Mouse (Mus musculus) T-helper 1 cell (primary cell): ENCODE results near the gene Wfdc9.
"Not testable (repeated sequence)": the region's sequence is repeated elsewhere in the genome, so short reads cannot be mapped to it uniquely, and the experiment has no call there.

Experiments
- in situ Hi-C: fragments of 300-600 bp; cut with MboI, MseI; formaldehyde crosslinking; loops from one replicate; pipeline ENCODE4 v1.15.1; 2025; ENCODE audit warnings: high pct_unique_total_duplicates

Gene Wfdc9

DNA sequence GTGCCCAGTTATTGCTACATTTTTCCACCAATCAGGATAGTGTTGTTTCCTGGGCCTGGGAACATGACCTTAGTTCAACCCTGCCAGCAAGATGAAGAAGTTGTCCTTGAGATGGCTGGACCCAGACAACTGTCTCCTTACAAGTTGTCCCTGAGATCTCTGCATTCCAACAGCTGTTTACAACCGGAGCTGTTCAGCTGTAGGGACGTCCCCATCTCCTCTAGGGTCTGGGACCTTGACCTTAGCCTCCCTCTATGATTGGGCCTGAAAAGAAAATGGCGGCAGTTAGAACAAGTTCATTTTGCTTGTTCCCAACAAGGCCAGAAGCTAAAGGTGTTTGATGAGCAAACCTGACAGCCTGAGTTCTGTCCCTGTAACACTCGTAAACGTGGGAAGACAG lies 37.3 kb downstream of the Wfdc9 start:
- in situ Hi-C loops: loop anchor here (5.0 kb wide), 1 partner anchor 37 kb away; no protein-coding TSS in a partner anchor

DNA sequence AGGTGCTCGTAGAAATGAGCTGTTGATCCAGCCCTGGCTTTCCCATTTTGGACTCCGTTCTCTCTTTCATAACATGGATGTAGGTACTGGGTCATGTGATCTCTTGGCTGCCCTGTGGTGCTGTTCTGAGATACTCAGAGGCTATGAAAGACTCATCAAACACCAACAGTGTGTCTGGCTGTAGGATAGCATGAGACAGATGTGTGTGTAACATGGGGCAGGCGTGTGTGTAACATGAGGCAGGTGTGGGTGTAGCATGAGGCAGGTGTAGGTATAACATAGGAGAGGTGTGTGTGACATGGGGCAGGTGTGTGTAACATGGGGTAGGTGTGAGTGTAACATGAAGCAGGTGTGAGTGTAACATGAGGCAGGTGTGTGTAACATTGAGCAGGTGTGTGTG lies 41.0 kb downstream of the Wfdc9 start:
- in situ Hi-C loops: loop anchor here (5.0 kb wide), 1 partner anchor 33 kb away; no protein-coding TSS in a partner anchor

DNA sequence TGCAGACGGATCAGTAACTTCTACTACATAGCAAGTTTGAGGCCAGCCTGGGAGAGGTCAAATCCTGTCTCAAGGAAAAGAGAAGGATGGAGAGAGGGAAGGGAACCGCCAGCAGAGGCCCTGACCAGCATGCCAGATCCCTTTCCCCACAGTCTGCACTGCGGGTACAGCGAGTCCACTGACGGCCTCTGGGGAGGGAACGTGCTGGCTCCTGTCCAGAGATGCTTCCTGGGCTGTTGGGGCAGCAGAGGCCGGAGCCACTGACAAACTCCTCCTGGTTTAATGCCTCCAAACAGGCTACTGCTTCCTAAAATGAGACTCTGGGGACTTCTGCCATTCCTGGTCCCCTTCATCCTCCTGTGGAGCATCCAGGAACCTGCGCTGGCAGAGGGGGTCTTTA lies 42.9 kb downstream of the Wfdc9 start, which contains the start of the genes Wfdc6b and Wfdc8:
Gene Wfdc6b (plus strand): TSS at position 52 of the 400 bp plus-strand sequence.
Gene Wfdc8 (minus strand): TSS at position 156 of the 400 bp plus-strand sequence.
- in situ Hi-C loops: not testable (repeated sequence)

DNA sequence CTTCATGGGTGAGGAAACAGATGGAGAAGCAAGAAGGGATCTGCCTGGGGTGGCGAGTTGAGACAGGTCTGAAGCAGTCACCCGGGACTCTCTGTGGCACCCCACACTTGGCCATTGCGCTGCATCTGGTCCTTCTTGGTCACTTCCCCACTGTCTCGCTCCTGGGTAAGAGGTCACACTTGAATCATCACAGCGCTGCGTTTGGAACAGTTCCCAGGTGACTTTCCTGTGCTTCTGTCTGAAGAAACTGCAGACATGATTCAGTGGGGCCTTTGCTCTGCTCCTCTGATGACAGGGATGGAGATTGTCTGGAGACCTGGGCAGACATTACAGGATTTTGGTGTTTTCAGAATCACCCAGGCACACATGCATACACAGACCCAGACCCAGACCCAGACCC lies 47.6 kb downstream of the Wfdc9 start:
- in situ Hi-C loops: no loop called here

DNA sequence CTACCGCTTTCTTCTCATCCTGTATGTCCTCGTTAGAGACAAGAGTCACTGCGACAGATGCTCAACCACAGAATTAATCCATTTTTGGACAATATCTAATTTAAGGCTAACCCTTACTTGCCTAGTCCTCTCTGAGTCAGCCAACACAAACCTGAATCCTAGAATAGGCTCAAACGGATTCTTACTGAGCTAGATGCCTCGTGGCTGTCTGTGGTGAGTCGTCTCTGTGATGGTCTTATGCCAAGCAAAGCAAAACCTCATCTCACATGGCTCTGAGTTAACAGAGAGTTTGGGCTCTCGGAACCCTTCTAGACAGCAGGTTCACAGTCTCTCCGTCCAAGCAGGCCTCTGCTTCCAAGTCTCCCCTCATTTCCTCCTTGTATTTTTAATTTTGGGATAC lies 52.0 kb downstream of the Wfdc9 start:
- in situ Hi-C loops: no loop called here

DNA sequence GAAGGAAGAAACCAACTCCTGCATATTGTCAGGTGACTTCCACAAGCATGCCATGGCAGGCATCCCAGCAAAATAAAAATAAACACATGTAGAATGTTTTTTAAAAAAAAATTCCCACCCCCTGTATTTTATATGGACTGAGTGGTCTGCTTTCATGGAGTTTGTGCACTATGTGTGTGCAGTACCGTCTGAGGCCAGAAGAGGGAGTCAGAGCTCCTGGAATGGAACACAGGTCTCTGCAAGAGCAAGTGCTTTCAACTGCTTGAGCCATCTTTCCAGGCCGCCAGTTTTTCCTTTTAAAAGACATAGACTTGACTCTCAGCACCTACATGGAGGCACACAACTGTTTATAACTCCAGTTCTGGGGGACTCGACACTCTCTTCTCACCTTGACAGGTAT lies 52.9 kb downstream of the Wfdc9 start:
- in situ Hi-C loops: no loop called here

DNA sequence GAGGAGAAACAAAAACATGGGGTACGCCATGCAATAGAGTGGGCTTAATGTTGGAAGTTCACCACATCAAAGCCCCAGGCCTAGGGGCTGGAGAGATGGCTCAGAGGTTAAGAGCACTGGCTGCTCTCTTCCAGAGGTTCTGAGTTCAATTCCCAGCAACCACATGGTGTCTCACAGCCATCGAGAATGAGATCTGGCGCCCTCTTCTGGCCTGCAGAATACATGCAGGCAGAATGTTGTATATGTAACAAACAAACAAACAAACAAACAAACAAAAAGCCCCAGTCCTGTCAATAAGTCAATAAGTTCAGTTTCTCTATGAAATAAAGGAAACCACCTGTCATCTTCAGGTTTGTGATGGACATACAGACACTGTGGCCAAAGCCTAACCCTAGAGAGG lies 56.2 kb downstream of the Wfdc9 start:
- in situ Hi-C loops: no loop called here
